Mouse (Mus musculus): ENCODE measurements around the gene BC107364. TPM values are rescaled to one million over a fixed set of nuclear protein-coding genes. Genes with fewer than 3 reads are reported as not detected.
A peak's percentile ranks its signal among the peaks of the same experiment; 100 is the strongest.

Gene BC107364
- total and polyA plus RNA-seq, 3 experiments, result 0.17 TPM; not detected in 2

DNA sequence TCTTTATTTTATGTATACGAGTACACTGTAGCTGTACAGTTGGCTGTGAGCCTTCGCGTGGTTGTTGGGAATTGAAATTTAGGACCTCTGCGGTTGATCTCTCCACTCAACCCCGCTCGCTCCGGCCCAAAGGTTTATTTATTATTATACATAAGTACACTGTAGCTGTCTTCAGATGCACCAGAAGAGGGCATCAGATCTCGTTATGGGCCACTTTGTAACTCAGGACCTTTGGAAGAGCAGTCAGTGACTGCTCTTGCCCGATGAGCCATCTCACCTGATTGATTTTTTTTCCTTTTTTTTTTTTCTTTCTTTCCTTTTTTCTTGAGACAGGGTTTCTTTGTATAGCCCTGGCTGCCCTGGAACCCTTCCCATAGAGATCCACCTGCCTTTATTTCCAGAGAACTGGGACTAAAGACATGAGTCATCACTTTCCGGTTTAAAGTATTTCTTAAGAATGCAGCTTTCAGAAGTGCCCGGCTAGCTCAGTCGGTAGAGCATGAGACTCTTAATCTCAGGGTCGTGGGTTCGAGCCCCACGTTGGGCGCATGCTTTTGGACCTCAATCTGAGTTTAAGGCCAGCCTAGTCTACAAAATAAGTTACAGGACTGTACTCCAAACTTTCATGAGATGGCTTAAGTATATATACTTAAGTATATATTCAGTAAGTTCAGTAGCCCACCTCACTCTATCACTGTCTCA is 24.2 kb downstream of the BC107364 start:
- Histone ChIP-seq H3K79me2 (ENCODE audit: control insufficient read depth, insufficient read depth, low read length, poor library complexity) (no peaks in the 10 kb centered on the region; the same call in 1 of the 2 replicates), H3K27me3 (ENCODE audit: control insufficient read depth in 1 of 2, insufficient read depth in 2 of 2, low read length in 2 of 2) (no peaks in the 10 kb centered on the region), H3K27ac (ENCODE audit: control insufficient read depth, low read depth, low read length) (peak overlapping the region; percentile 48), H3K4me1 (ENCODE audit: control insufficient read depth in 1 of 2, insufficient read depth in 2 of 2, low read length in 2 of 2) (peaks cover 10 to 36% of the 10 kb centered on the region in 2 experiments), H3K9me3 (replicated peaks; ENCODE audit: insufficient read depth, low read length) (no peaks in the 10 kb centered on the region), H3K9ac (ENCODE audit: control insufficient read depth, low read depth, low read length, poor library complexity, severe bottlenecking) (peak overlapping the region; percentile 65), H3K4me3 (ENCODE audit: control insufficient read depth in 1 of 2, insufficient read depth in 1 of 2, low read depth in 2 of 2, low read length in 2 of 2) (peak overlapping the region; percentile 61 to 84), H3K36me3 (ENCODE audit: control insufficient read depth in 1 of 2, insufficient read depth in 2 of 2, low read length in 2 of 2) (peaks cover 0 to 37% of the 10 kb centered on the region in 2 experiments; a peak in 2 of 4 replicates)
- DNase-seq (ENCODE audit: low read depth, low spot score), result peak; percentile 96
- TF ChIP-seq TAL1 (IDR thresholded peaks at IDR 0.05; ENCODE audit: low read length), result peak; percentile 19; the same call in 1 of the 2 replicates
- TF ChIP-seq TBP (IDR thresholded peaks at IDR 0.05; ENCODE audit: low read depth, low read length), result no peak
- TF ChIP-seq EP300 (IDR thresholded peaks at IDR 0.05; ENCODE audit: low read depth in 1 of 2, low read length in 2 of 2), result no peak
- no peak for TF ChIP-seq ZNF384 (IDR thresholded peaks at IDR 0.05; ENCODE audit: low read depth, low read length)
- no peak for TF ChIP-seq USF1 (IDR thresholded peaks at IDR 0.05; ENCODE audit: low read depth, low read length)
- no peak for TF ChIP-seq E2F4 (IDR thresholded peaks at IDR 0.05; ENCODE audit: borderline replicate concordance, low read depth, low read length)
- peak; percentile 19; the same call in 1 of the 2 replicates for TF ChIP-seq GATA1 (IDR thresholded peaks at IDR 0.05; ENCODE audit: low read depth, low read length)
- TF ChIP-seq CTCF (IDR thresholded peaks at IDR 0.05 in 2 of 3, conservative IDR thresholded peaks at IDR 0.05 in 1 of 3; ENCODE audit: control insufficient read depth in 1 of 3, insufficient read depth in 1 of 3, low read depth in 2 of 3, low read length in 3 of 3, poor library complexity in 1 of 3, severe bottlenecking in 1 of 3), result peak in 1 of 3 experiments; percentile 30; a peak in 1 of 6 replicates
- TF ChIP-seq RCOR1 (IDR thresholded peaks at IDR 0.05; ENCODE audit: low read depth, low read length), result no peak
- TF ChIP-seq MAX (IDR thresholded peaks at IDR 0.05; ENCODE audit: low read length), result no peak
- no peak for TF ChIP-seq KAT2A (conservative IDR thresholded peaks at IDR 0.05; ENCODE audit: low read depth, low read length)
- no peak for TF ChIP-seq TCF12 (IDR thresholded peaks at IDR 0.05; ENCODE audit: low read depth, low read length)
- no peak for TF ChIP-seq USF2 (IDR thresholded peaks at IDR 0.05; ENCODE audit: borderline replicate concordance in 1 of 2, insufficient read depth in 1 of 2, low read depth in 1 of 2, low read length in 2 of 2)
- TF ChIP-seq POLR2A (IDR thresholded peaks at IDR 0.05; ENCODE audit: control insufficient read depth in 1 of 2, insufficient read depth in 1 of 2, low read depth in 1 of 2, low read length in 2 of 2, poor library complexity in 1 of 2), result no peak
- TF ChIP-seq NRF1 (IDR thresholded peaks at IDR 0.05; ENCODE audit: insufficient read depth, low read depth, low read length, poor library complexity, severe bottlenecking), result no peak
- no peak for TF ChIP-seq CHD1 (IDR thresholded peaks at IDR 0.05; ENCODE audit: low read depth, low read length)
- TF ChIP-seq MEF2A (IDR thresholded peaks at IDR 0.05; ENCODE audit: extremely low read depth, insufficient replicate concordance, low read depth, low read length, poor library complexity, severe bottlenecking), result no peak
- TF ChIP-seq ZC3H11A (IDR thresholded peaks at IDR 0.05; ENCODE audit: low read depth, low read length), result no peak

DNA sequence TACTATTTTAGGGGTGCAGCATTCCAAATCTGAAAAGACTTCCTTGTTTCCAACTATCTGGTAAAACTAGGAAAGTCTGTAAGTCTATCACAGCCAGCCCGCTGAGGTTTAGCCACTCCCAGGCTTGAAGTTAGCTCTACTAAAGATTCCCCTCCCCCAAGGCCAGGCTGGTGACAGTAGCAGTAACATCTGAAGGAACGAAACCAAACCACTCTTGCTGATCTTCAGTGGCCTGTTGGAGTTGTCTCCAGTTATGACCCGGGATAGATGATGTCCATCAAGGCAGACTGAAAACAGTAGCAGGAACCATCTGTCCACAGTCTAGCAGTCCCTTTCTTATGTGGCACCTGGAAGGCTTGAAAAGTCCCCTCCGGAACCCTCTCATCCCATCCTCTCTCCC is 24.8 kb downstream of the BC107364 start:
- 0 out of 2 replicates have a peak, but pooled peaks have one; percentile 1 for TF ChIP-seq GATA1 (IDR thresholded peaks at IDR 0.05; ENCODE audit: low read depth, low read length)
- TF ChIP-seq MYB (IDR thresholded peaks at IDR 0.05; ENCODE audit: low read depth, low read length), result no peak
- Histone ChIP-seq H3K27me3 (ENCODE audit: control insufficient read depth in 1 of 2, insufficient read depth in 2 of 2, low read length in 2 of 2) (no peaks in the 10 kb centered on the region), H3K4me3 (ENCODE audit: control insufficient read depth in 1 of 2, insufficient read depth in 1 of 2, low read depth in 2 of 2, low read length in 2 of 2) (peak overlapping the region; percentile 61 to 84), H3K79me2 (ENCODE audit: control insufficient read depth, insufficient read depth, low read length, poor library complexity) (no peaks in the 10 kb centered on the region; the same call in 1 of the 2 replicates), H3K9ac (ENCODE audit: control insufficient read depth, low read depth, low read length, poor library complexity, severe bottlenecking) (peak overlapping the region; percentile 65), H3K36me3 (ENCODE audit: control insufficient read depth in 1 of 2, insufficient read depth in 2 of 2, low read length in 2 of 2) (peaks cover 0 to 38% of the 10 kb centered on the region in 2 experiments; a peak in 2 of 4 replicates), H3K9me3 (replicated peaks; ENCODE audit: insufficient read depth, low read length) (no peaks in the 10 kb centered on the region), H3K27ac (ENCODE audit: control insufficient read depth, low read depth, low read length) (peak overlapping the region; percentile 48), H3K4me1 (ENCODE audit: control insufficient read depth in 1 of 2, insufficient read depth in 2 of 2, low read length in 2 of 2) (peaks cover 10 to 36% of the 10 kb centered on the region in 2 experiments)
- peak; percentile 95 for DNase-seq (ENCODE audit: low read depth, low spot score)

Measured in MEL (cell line).